Mouse (Mus musculus) testis, postnatal 10 days (tissue): ENCODE results near the gene Zfp462.

ENCODE experiments used
- DNase-seq: peaks from one replicate; pipeline ENCODE4 v3.0.0; 2021; ENCODE audit warnings: low spot score

The Zfp462 gene

DNA sequence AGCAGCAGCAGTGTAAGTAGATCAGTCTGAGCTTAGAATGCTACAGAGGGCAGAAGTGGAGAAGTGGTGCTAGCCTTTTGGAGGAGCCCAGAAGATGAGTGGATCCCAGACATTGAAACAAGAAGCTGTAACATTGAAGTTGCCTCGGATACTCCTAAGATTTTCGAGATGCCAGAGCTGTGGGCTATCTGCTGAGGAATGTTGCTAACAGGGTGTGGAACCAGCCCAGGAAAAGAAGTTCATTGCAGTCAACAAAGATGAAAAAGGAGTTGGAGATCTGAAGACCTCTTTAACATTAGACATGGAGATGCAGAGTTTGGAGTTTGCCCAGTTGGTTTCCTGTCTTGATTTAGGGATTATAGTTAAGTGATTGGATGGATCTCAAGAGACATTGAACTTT lies 51.2 kb downstream of the Zfp462 start:
- DNase-seq, result no peak

DNA sequence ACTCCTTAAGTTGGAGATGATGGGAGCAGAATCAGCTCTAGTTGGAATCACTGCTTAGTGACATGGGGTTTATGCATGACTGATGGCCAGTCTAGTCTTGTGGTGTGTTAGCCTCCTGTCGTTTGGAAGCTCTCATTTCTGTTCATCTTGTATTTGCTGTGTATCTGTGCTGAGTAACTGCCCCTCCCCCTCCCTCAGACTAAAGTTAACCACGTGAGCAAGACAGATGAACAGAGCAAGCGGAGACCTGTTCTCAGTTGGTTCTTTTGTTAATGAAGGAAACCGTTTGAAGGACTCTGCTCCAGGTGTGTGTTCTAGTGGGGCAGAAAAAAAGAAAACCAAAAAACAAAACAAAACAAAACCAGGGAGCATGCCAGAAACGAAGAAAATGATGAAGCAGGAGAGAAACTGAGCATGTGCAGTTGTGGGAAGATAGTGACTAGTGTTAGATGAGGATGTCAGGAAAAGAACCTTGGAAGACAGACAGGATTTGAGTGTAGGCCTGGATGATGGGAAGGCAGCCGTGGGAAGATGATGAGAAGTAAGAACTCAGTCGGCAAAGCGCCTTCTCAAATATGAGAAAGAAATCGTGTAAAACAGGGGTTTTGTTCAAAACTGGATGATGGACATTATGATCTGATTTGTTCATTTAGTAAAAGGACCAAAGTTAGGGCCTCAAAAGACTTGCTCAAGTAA lies 53.4 kb downstream of the Zfp462 start:
- DNase-seq, result no peak

DNA sequence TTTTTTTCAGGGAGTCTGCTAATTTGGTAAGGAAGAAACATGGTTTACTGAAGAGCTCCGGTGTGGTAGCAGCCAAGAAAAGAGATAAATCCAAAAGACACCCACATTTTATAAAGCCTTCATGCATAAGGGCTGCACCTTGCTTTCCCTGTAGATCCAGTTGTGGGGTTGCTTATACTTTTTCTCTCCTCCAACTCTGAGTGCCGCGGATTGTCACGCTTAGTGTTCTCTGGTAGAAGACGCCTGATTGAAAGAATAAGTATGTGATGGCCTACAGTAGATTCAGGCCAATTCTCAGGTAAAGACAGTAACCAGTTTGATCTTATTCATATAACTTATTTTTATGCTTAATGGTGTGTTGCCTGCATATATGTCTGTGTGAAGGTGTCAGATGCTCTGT lies 54.7 kb downstream of the Zfp462 start:
- no peak for DNase-seq

DNA sequence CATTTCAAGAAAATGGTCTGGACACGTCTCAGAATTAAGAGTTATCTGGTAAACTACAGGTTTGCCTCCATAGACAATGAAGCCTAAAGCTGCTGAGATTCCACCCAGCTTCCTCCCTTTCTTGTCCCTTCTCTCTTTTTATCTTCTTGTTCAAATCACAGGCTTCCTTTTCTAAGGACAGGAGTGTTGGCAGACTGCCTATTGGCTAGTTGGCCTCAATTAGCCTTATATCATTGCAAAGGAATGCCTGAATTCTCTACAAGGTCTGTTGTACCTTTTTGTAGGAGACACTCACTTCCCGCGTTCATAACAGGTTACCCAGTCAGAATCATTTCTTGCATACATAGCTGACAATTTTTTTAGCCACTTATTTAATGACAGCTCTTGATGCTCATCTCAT lies 56.5 kb downstream of the Zfp462 start:
- DNase-seq, result no peak

DNA sequence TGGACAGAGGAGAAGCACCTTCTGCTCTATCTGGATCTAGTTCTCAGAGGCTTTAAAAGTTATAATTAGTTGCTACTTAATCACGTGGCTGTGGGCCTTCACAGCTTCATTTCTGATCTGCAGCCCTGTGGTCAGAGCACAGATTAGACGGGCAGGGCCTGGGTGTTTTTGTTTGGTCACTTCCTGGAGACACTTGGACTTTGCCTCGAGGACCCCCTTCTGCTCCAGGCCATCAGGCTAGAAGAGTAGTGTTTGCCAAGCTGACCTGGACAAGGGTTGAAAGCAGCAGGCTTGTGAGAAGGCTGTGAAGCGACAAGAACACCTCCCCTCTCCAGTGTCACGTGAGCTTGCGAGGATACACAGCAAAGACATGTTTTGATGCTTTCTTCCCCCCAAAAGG lies 58.3 kb downstream of the Zfp462 start:
- DNase-seq, result no peak

DNA sequence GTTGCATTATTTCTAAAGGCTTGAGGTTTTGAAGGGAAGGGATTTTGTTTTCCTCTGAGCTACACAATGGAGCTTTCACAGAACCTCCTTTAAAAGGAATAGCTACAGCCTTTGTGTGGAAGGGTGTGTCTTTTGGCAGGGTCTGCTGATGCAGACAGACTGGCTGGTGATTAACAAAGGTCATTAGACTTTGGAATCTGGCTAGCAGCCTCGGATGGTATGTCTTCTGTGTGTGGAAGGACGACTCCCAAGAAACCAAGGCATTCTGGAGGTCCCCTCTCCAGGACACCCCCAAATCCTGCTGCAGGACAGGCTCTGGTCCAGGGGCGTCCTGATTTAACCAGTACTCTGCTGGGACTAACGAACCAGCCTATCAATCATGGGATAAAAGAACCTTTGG lies 60.2 kb downstream of the Zfp462 start:
- DNase-seq, result no peak

DNA sequence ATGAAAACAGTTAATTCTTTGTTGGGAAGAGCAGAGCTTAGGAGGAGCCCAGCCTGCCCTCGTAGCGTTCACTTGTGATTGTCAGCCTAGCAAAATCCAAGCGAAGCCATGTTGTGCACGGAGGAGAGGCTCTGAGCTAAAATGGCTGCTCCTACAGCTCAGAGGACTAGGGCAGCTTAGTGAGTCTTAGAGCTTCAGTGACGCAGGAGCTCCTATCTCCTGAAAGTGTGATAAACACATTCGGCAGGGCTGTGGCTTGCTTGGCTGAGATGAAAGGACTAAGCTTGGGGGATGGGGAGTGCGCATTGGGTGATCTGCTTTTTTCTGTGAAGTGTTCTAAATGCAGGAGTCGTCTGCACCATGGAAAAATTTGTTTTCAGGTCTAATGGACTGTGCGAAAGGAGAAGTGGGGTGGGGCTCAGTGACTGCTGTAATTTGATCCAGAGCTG lies 60.7 kb downstream of the Zfp462 start:
- DNase-seq, result no peak

DNA sequence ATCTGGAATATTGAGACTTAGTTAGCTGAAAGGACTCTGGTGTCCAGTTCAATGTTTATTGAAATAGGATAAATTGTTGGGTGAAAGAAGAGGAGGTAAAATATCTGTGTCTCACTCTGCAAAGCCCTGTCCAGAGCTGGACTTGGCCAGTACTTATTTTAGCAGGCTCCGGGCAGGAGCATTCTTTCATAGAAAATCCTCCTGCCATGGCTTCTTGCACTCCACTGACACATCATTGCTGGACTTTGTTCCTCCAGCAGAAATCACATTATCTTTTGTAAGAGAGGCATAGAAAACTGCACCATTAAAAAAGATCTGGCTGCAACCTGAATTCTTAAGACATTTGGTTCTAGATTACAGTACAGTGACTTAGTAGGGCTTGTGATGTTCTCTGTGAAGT lies 61.2 kb downstream of the Zfp462 start:
- DNase-seq, result no peak

DNA sequence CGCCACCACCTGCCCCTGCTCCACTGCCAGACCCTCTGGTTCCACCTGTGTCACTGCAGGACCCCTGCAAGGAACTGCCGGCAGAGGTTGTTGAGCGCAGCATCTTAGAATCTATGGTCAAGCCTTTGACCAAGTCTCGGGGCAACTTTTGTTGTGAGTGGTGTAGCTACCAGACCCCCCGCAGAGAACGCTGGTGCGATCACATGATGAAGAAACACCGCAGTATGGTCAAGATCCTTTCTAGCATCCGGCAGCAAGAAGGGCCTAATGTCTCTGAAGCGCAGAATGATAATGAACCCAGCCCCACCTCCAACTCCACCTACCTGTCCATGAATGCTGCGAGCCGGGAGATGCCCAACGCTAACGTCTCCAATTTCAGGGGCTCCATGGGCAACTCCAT lies 63.8 kb downstream of the Zfp462 start:
- DNase-seq, result no peak

DNA sequence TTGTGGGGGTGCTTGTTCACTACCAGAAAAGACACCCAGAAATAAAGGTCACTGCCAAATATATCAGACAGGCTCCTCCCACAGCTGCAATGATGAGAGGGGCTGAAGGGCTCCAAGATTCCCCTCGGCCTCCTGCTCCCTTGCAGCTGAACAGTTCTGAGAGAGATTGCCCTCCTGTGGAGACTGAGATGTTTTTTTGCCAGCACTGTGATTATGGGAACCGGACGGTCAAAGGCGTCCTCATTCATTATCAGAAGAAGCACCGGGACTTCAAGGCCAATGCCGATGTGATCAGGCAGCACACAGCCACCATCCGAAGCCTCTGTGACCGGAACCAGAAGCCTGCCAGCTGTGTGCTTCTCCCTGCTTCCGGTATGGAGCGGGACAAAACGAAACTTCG lies 66.5 kb downstream of the Zfp462 start:
- no peak for DNase-seq

DNA sequence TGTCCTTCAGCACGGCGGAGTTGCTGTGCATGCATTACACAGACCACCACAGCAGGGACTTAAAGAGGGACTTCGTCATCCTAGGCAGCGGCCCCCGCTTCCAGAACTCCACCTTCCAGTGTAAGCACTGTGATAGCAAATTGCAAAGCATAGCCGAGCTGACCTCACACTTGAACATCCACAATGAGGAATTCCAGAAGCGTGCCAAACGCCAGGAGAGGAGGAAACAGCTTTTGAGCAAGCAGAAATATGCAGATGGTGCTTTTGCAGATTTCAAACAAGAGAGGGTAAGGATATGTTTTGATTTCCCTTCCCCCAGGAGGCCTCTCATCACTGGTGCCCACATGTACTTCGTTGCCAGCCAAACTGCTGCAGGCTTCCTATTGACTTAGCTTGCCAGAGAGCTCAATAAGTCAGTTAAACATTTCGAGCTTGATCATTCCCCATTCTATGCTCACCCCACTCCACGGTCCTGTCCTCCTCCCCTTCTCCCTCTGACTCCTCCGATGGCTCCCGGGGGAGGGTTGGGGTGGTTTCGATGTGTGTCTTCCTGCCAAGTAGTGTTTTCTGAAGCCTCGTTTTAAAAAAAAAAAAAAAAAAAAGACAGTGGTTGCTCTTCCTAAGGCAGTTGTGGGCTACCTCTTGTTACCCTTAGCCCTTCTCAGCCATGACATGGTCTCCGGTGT lies 68.9 kb downstream of the Zfp462 start:
- no peak for DNase-seq

DNA sequence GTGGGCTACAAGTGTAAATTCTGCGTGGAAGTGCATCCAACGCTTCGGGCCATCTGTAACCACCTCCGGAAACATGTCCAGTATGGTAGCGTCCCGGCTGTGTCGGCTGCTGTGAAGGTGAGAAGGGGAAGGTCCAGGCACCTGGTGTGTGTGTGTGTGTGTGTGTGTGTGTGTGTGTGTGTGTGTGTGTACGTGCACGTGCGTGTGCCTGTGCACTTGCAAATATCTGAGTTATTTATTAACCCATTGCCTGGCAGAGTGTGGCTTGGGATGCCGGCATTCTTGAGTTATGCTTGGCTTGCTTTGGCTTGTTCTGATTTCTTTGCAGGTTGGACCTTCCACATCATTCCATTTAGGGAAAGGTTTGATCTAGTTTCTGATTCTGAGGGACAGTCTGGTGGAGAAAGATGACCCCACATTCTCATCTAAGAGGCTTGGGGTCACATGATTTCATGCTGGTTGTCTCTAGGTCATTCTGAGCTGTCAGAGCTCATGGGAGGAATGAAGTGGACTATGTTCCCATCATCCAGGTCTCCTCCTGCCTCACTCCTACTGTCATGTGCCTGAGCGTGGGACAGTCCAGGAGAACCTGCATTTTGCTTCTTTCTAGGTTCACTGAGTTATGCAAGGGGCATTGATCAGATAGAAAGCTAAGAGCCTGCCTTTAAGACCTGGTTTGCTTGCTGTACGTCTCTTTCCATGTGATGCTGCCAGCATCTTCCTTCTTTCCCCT lies 70.0 kb downstream of the Zfp462 start:
- DNase-seq, result no peak

DNA sequence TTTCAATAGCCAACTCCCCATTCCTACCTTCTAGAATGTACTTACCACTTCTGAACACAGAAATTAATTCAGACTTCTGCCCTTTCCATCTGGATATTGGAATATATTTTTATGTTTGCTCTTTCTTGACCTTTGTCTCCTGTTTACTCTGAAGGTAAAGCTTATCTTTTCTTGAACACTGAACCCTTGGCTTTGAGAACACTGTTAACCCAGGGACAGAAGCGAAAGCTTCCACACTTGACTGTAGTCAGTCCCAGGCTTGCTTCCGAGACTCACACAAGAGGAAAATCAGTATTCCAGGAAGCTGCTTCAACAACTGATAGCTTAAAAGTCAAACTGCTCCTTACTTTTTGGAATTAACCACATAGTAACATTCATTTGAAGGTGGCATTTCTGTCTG lies 70.7 kb downstream of the Zfp462 start:
- no peak for DNase-seq

DNA sequence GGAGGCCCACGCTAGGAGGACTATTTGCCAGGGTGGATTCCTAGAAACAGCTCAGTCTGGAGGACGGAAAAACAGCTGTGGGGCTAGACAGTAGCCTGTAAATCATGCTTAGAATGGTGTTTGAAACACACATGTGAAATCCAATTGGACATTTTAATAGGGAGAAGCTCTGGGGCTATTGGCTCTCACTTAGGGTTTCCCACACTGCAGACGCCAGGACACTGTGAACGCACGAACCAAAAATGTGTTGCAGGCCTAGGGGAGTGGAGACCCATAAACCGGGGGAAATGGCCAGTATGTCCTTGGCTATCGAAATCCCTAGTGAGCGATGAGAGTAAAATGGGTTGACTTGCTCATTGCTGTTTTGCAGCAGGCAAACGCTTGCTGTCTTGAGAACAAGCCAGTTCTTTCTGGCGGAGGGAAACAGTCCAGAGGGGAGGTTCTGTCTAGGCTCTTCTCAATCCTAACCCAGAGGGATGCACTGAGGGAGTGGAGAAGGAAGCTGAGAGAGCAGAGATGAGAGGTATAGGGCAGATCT lies 81.3 kb downstream of the Zfp462 start:
- no peak for DNase-seq

DNA sequence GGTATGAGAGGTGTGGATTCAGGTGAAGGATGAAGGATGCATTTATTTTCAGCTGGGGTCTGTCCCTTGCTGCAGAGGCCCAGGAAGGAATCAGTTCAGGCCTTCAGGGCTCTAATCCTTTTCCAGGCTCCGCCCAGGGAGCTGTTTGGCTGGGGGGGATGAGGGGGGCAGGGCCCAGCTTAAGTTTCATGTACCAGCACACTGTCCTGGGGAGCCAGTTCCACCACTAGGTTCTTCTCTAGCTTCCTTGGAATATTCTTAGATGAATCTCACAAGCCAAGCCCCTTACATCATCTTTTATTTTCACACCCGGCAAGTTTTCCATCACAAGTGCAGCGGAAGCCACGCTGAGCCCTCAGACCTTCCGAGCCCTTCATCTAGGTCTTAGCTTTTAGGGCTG lies 85.6 kb downstream of the Zfp462 start:
- DNase-seq, result no peak

DNA sequence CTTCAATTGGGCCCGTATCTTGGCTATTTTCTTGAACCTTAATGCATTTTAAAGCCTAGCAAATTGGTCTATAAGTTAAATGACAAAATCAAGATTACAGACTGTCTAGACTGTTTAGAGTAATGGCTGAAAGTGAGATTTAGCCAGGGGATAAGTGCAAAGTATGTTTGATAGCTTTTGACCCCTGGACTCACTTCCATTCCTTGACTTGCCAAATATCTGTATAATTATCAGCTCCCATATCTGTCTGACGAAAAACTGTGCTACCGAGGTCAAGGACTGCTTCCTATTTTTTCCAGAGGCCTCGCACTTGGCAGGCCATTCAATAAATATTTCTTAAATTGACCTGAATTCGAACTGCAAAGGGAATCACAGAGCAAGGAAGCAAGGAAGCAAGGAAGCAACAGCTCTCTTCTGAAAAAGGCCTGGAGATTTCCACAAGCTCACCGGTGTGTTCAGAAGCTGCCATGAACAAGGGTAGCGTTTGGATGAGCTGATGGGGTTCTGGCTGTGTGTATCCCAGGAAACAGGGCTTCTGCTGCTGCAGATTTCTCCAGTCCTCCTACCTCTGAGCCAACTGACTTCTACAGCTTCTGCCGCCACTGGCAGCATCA lies 87.6 kb downstream of the Zfp462 start:
- no peak for DNase-seq

DNA sequence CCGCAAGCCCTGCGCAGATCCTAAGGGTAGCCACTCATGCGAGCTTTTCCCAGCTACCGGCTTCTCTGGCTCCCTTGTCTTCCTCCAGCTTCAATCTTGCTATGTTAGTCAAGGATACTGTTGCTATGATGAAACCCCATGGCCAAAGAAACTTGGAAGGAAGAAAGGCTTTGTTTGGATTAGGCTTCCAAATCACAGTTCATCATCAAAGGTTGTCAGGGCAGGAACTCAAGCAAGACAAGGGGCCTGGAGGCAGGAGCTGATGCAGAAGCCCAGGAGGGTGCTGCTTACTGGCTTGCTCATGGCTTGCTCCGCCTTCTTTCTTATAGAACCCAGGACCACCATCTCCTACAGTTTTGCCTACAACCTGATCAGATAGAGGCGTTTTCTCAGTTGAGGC lies 88.6 kb downstream of the Zfp462 start:
- DNase-seq, result no peak

DNA sequence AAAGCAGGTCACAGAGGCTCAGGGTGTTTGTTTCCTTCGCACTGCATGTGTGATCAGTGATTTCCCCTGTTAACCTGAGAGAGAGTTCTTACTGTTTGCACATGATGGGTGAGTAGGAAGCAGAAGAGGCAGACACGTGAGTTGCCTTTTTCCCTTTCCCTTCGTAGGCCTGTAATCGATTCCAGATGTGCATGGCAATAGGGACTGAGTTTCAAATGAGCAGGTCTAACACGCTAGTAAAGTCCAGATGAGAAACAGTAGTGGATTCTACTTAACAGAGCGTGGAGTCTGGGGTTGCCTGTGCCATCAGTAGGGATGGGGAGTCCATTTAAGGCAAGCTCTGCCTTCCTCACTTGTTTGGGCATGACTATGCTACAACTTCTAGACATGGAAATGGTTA lies 93.3 kb downstream of the Zfp462 start:
- DNase-seq, result no peak

DNA sequence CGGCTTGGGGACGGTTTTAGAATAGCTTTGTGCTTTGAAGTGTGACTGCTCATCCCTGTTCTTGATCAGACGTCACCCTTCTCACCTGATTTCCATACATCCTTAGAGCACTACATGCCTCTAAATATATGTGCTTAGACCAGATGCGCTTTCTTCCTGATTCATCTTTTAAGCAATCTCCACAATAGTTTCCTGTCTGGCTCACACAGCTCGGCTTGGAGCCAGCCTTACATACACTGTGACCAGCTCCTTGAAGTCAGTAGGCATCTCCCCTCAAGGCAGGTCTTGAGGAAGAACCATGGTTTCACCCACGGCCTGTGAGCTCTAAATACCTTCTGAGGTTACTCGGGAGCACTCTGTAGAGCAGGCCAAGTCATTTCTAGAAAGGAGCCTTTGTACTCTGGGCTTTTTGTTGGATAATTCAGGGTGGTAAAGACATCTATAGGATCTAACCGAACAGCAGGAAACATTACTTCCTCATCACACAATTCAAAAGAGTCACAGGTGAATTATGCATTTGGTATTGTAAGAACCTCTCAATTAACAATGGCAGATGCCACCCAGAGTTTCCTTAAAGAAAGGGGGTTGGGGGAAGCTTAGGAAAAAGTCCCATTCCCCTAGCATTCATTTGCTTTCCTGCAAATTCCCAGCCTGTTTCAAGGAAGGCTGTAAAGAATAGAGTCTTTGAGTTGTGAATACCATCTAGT lies 95.6 kb downstream of the Zfp462 start:
- no peak for DNase-seq

DNA sequence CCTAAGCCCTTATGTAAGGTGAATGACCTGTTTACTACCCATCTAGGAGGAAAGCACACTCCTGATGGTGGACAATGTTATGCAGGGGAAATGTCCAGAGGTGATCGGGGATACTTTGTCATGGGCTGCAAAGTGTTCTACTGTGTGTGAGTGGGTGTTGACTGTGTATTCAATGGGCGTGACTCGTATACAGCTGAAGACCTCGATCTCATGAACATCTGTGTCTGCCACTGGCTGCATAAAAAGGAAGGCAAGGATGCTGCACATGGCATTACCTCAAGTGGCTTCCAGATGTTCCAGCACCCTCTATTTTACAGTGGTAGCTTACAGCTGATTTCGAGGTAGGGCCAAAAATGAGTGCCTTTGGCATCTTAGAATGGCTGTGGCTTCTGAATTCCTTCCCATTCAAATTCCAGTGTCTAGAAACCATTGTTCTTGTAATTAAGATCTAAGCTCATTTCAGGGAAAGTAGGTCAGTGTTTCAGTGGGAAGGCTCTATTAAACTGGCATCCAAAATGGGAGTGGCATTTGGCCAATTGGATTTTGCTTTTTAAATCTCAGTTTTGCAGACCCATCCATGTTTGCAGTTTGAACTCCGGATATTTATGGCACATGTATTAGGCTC lies 96.4 kb downstream of the Zfp462 start:
- DNase-seq, result no peak

DNA sequence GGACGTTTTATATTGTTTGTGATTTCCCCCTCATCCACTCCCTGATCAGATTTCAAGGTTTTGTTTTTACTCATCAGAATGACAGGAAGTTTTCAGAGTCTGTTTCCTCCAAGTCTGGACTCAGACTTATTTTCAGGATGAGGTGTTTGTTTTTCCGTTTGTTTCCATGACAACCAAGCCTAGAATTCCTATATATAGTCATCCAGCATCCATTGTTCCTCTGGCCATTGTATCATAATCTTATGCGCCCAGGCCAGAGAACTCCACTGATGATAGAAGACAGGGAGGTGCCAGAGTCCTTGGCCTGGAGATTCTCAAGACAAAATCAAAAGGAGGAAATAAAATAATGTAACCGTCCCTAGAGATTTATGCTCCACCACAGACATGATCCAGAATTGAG lies 97.7 kb downstream of the Zfp462 start:
- DNase-seq, result no peak

DNA sequence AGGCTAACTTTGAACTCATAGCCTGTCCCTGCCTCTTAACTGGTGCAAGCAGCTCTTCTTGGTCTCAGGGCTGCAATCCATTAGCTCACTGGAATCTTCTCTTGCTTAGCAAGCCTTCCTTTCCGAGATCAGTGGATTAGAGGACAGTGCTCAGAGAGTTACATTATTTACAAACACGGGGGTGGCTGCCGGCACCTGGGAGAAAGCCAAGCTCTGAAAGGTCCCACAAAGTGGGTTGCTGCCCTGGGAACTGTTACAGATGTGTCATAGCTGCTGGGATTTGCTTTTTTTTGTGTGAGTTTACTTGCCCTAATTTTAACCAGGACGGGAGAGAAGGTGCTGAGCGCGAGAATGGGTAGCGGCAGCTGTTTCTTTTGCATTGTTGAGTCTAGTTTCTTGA lies 102.4 kb downstream of the Zfp462 start:
- DNase-seq, result no peak
